Mouse (Mus musculus): ENCODE measurements around the gene Anxa6. TPM values are rescaled to one million over a fixed set of nuclear protein-coding genes. Genes with fewer than 3 reads are reported as not detected.

Anxa6 gene
- polyA plus RNA-seq (2012; rRNA removed) = 121 and 130 TPM in 2 replicates

- Histone ChIP-seq H3K4me1 (replicated peaks; ENCODE audit: control insufficient read depth, insufficient read depth, low read length) (peaks cover 24% of the 10 kb centered on the region), H3K27ac (ENCODE audit: control insufficient read depth, insufficient read depth, low read length) (peak within 1 kb of the TSS; percentile 58; the same call in 1 of the 2 replicates), H3K27me3 (ENCODE audit: control insufficient read depth, insufficient read depth, low read length) (no peaks in the 10 kb centered on the region), H3K4me3 (ENCODE audit: control insufficient read depth, insufficient read depth, low read length) (peak within 1 kb of the TSS; percentile 94), H3K36me3 (ENCODE audit: control insufficient read depth, insufficient read depth, low read length) (no peaks in the 10 kb centered on the region)
- WGBS = under 1% methylated on average over 41 of the region's 41 CpGs
- TF ChIP-seq CTCF (IDR thresholded peaks at IDR 0.05; ENCODE audit: borderline replicate concordance, control insufficient read depth, extremely low read depth, insufficient read depth, low read length, poor library complexity) (no peak), POLR2A (IDR thresholded peaks at IDR 0.05; ENCODE audit: control insufficient read depth, extremely low read depth, insufficient read depth, low read length, poor library complexity) (peak; percentile 58; the same call in 1 of the 2 replicates)
- peak; percentile 84 for DNase-seq
Measured at GRCm38 (mm10) chr11:55033040-55033660, at the start of gene Anxa6. Gene Anxa6, minus strand, starts transcription at chr11:55033445.

- Histone ChIP-seq H3K4me1 (replicated peaks; ENCODE audit: control insufficient read depth, insufficient read depth, low read length) (peaks cover 26% of the 10 kb centered on the region), H3K27ac (ENCODE audit: control insufficient read depth, insufficient read depth, low read length) (no peak overlapping the region), H3K4me3 (ENCODE audit: control insufficient read depth, insufficient read depth, low read length) (no peak overlapping the region), H3K36me3 (ENCODE audit: control insufficient read depth, insufficient read depth, low read length) (no peaks in the 10 kb centered on the region), H3K27me3 (ENCODE audit: control insufficient read depth, insufficient read depth, low read length) (no peaks in the 10 kb centered on the region)
- no peak for TF ChIP-seq CTCF (IDR thresholded peaks at IDR 0.05; ENCODE audit: borderline replicate concordance, control insufficient read depth, extremely low read depth, insufficient read depth, low read length, poor library complexity)
- TF ChIP-seq POLR2A (IDR thresholded peaks at IDR 0.05; ENCODE audit: control insufficient read depth, extremely low read depth, insufficient read depth, low read length, poor library complexity) = no peak
- no peak for DNase-seq
- WGBS = 97% methylated on average over 9 of the region's 9 CpGs
Measured at GRCm38 (mm10) chr11:55081206-55081605, 48.0 kb upstream of the Anxa6 start.

- TF ChIP-seq CTCF (IDR thresholded peaks at IDR 0.05; ENCODE audit: borderline replicate concordance, control insufficient read depth, extremely low read depth, insufficient read depth, low read length, poor library complexity) (no peak), POLR2A (IDR thresholded peaks at IDR 0.05; ENCODE audit: control insufficient read depth, extremely low read depth, insufficient read depth, low read length, poor library complexity) (no peak)
- 99% methylated on average over 4 of the region's 4 CpGs for WGBS
- Histone ChIP-seq H3K36me3 (ENCODE audit: control insufficient read depth, insufficient read depth, low read length) (no peaks in the 10 kb centered on the region), H3K4me1 (replicated peaks; ENCODE audit: control insufficient read depth, insufficient read depth, low read length) (peaks cover 25% of the 10 kb centered on the region), H3K27me3 (ENCODE audit: control insufficient read depth, insufficient read depth, low read length) (no peaks in the 10 kb centered on the region), H3K27ac (ENCODE audit: control insufficient read depth, insufficient read depth, low read length) (no peak overlapping the region), H3K4me3 (ENCODE audit: control insufficient read depth, insufficient read depth, low read length) (no peak overlapping the region)
- no peak for DNase-seq
Measured at GRCm38 (mm10) chr11:55079180-55079579, 45.9 kb upstream of the Anxa6 start.

GRCm38 (mm10) chr11:55078502-55078901 is 45.3 kb upstream of the Anxa6 start:
- DNase-seq = no peak
- Histone ChIP-seq H3K27ac (ENCODE audit: control insufficient read depth, insufficient read depth, low read length) (peak overlapping the region; percentile 66), H3K27me3 (ENCODE audit: control insufficient read depth, insufficient read depth, low read length) (no peaks in the 10 kb centered on the region), H3K36me3 (ENCODE audit: control insufficient read depth, insufficient read depth, low read length) (no peaks in the 10 kb centered on the region), H3K4me1 (replicated peaks; ENCODE audit: control insufficient read depth, insufficient read depth, low read length) (peaks cover 23% of the 10 kb centered on the region), H3K4me3 (ENCODE audit: control insufficient read depth, insufficient read depth, low read length) (no peak overlapping the region)
- TF ChIP-seq POLR2A (IDR thresholded peaks at IDR 0.05; ENCODE audit: control insufficient read depth, extremely low read depth, insufficient read depth, low read length, poor library complexity) = no peak
- no peak for TF ChIP-seq CTCF (IDR thresholded peaks at IDR 0.05; ENCODE audit: borderline replicate concordance, control insufficient read depth, extremely low read depth, insufficient read depth, low read length, poor library complexity)
- WGBS = 35% methylated on average over 3 of the region's 3 CpGs

- TF ChIP-seq CTCF (IDR thresholded peaks at IDR 0.05; ENCODE audit: borderline replicate concordance, control insufficient read depth, extremely low read depth, insufficient read depth, low read length, poor library complexity) (no peak), POLR2A (IDR thresholded peaks at IDR 0.05; ENCODE audit: control insufficient read depth, extremely low read depth, insufficient read depth, low read length, poor library complexity) (peak; percentile 90)
- DNase-seq = peak; percentile 73
- Histone ChIP-seq H3K27me3 (ENCODE audit: control insufficient read depth, insufficient read depth, low read length) (no peaks in the 10 kb centered on the region), H3K36me3 (ENCODE audit: control insufficient read depth, insufficient read depth, low read length) (no peaks in the 10 kb centered on the region), H3K4me1 (replicated peaks; ENCODE audit: control insufficient read depth, insufficient read depth, low read length) (peaks cover 29% of the 10 kb centered on the region), H3K27ac (ENCODE audit: control insufficient read depth, insufficient read depth, low read length) (peak within 1 kb of the TSS; percentile 66), H3K4me3 (ENCODE audit: control insufficient read depth, insufficient read depth, low read length) (peak within 1 kb of the TSS; percentile 89)
- WGBS = under 1% methylated on average over 49 of the region's 50 CpGs
Measured at GRCm38 (mm10) chr11:55077331-55078231, 44.3 kb upstream of the Anxa6 start, which contains the start of gene Ccdc69. Gene Ccdc69, minus strand, starts transcription at chr11:55078131.

- Histone ChIP-seq H3K27ac (ENCODE audit: control insufficient read depth, insufficient read depth, low read length) (0 out of 2 replicates have a peak overlapping the region, but pooled peaks have one; percentile 25), H3K27me3 (ENCODE audit: control insufficient read depth, insufficient read depth, low read length) (no peaks in the 10 kb centered on the region), H3K36me3 (ENCODE audit: control insufficient read depth, insufficient read depth, low read length) (no peaks in the 10 kb centered on the region), H3K4me3 (ENCODE audit: control insufficient read depth, insufficient read depth, low read length) (no peak overlapping the region), H3K4me1 (replicated peaks; ENCODE audit: control insufficient read depth, insufficient read depth, low read length) (peaks cover 35% of the 10 kb centered on the region)
- WGBS = 80% methylated on average over 5 of the region's 5 CpGs
- DNase-seq = no peak
- TF ChIP-seq POLR2A (IDR thresholded peaks at IDR 0.05; ENCODE audit: control insufficient read depth, extremely low read depth, insufficient read depth, low read length, poor library complexity) (no peak), CTCF (IDR thresholded peaks at IDR 0.05; ENCODE audit: borderline replicate concordance, control insufficient read depth, extremely low read depth, insufficient read depth, low read length, poor library complexity) (no peak)
Measured at GRCm38 (mm10) chr11:55076234-55076633, 43.0 kb upstream of the Anxa6 start.
